In genomic region chr11:96035133-96035532, GRCm38 (mm10) we compare ENCODE assay signal across 8 mouse cellular contexts. TPM values are rescaled to one million over a fixed set of nuclear protein-coding genes. Genes with fewer than 3 reads are reported as not detected.
DNase-seq lines count a peak whose midpoint lies in the region; ATAC-seq and TF ChIP-seq lines count a peak whose summit lies in the region.

No protein-coding gene starts in this region.

- peak overlapping the region; percentile 77 for H3K4me2 ChIP-seq in heart, embryonic 16.5 days (ENCODE audit: low read depth, low read length)
- peak overlapping the region; percentile 81 for H3K4me2 ChIP-seq in liver, embryonic 11.5 days
- H3K4me2 ChIP-seq in stomach, embryonic 16.5 days (ENCODE audit: low read depth, low read length): peak overlapping the region; percentile 95

- peaks cover 6% of the 10 kb centered on the region for H3K36me3 ChIP-seq in heart, embryonic 16.5 days (ENCODE audit: control insufficient read depth, insufficient read depth)
- H3K36me3 ChIP-seq in forebrain, embryonic 10.5 days (replicated peaks): peaks cover 26% of the 10 kb centered on the region
- H3K36me3 ChIP-seq in liver, embryonic 11.5 days (ENCODE audit: control insufficient read depth, insufficient read depth, low read length): peaks cover 8% of the 10 kb centered on the region; the same call in 1 of the 2 replicates
- peaks cover 4% of the 10 kb centered on the region; the same call in 1 of the 2 replicates for H3K36me3 ChIP-seq in stomach, embryonic 16.5 days (ENCODE audit: control insufficient read depth, insufficient read depth, low read length)

- TF ChIP-seq POLR2A in bone marrow, adult 2 months (IDR thresholded peaks at IDR 0.05; ENCODE audit: borderline replicate concordance, control insufficient read depth, low read depth, low read length): no peak

- peak overlapping the region; percentile 82 for H3K9ac ChIP-seq in heart, embryonic 16.5 days (ENCODE audit: low read length)
- H3K9ac ChIP-seq in liver, embryonic 11.5 days (ENCODE audit: low read depth, low read length): peak overlapping the region; percentile 80
- peak overlapping the region; percentile 89 for H3K9ac ChIP-seq in stomach, embryonic 16.5 days (ENCODE audit: low read length)

- peaks cover 7% of the 10 kb centered on the region; the same call in 1 of the 2 replicates for H3K4me1 ChIP-seq in heart, embryonic 16.5 days (ENCODE audit: control insufficient read depth, insufficient read depth, low read length)
- peaks cover 3% of the 10 kb centered on the region for H3K4me1 ChIP-seq in bone marrow, adult 2 months (ENCODE audit: control insufficient read depth, insufficient read depth, low read length)
- peaks cover 21% of the 10 kb centered on the region for H3K4me1 ChIP-seq in forebrain, embryonic 10.5 days
- H3K4me1 ChIP-seq in liver, embryonic 11.5 days (replicated peaks; ENCODE audit: control insufficient read depth, insufficient read depth, low read length): peaks cover 11% of the 10 kb centered on the region
- peaks cover 16% of the 10 kb centered on the region for H3K4me1 ChIP-seq in stomach, embryonic 16.5 days (ENCODE audit: control insufficient read depth, insufficient read depth, low read length)

- ATAC-seq in heart, embryonic 16.5 days (replicated peaks; ENCODE audit: extremely low read depth, insufficient read depth, low FRiP score): peak; percentile 45; the same call in 1 of the 2 replicates
- peak; percentile 27; the same call in 1 of the 2 replicates for ATAC-seq in liver, embryonic 11.5 days (replicated peaks; ENCODE audit: low FRiP score)
- ATAC-seq in stomach, embryonic 16.5 days (ENCODE audit: insufficient read depth, low FRiP score): no peak

- WGBS in heart, embryonic 16.5 days: 7% methylated on average over 6 of the region's 6 CpGs
- 9% methylated on average over 6 of the region's 6 CpGs for WGBS in bone marrow, adult 2 months
- WGBS in forebrain, embryonic 10.5 days: 10% methylated on average over 6 of the region's 6 CpGs
- 6% methylated on average over 6 of the region's 6 CpGs for WGBS in liver, embryonic 11.5 days
- WGBS in stomach, embryonic 16.5 days: 6% methylated on average over 6 of the region's 6 CpGs

- H3K27me3 ChIP-seq in heart, embryonic 16.5 days (ENCODE audit: control insufficient read depth, insufficient read depth, low read length): no peaks in the 10 kb centered on the region
- H3K27me3 ChIP-seq in forebrain, embryonic 10.5 days (ENCODE audit: poor library complexity, severe bottlenecking): no peaks in the 10 kb centered on the region
- H3K27me3 ChIP-seq in liver, embryonic 11.5 days (replicated peaks; ENCODE audit: control insufficient read depth, insufficient read depth, low read length): no peaks in the 10 kb centered on the region
- H3K27me3 ChIP-seq in stomach, embryonic 16.5 days (ENCODE audit: control insufficient read depth, insufficient read depth, low read length): no peaks in the 10 kb centered on the region

- 0 out of 2 replicates have a peak overlapping the region, but pooled peaks have one; percentile 18 for H3K27ac ChIP-seq in heart, embryonic 16.5 days (ENCODE audit: low read length)
- no peak overlapping the region for H3K27ac ChIP-seq in bone marrow, adult 2 months (ENCODE audit: control insufficient read depth, insufficient read depth, low read depth, low read length, poor library complexity)
- H3K27ac ChIP-seq in forebrain, embryonic 10.5 days: peak overlapping the region; percentile 88
- H3K27ac ChIP-seq in liver, embryonic 11.5 days (ENCODE audit: low read depth, low read length): no peak overlapping the region; the same call in 1 of the 2 replicates
- H3K27ac ChIP-seq in stomach, embryonic 16.5 days (ENCODE audit: low read length): peak overlapping the region; percentile 74; the same call in 1 of the 2 replicates

- intact Hi-C loops in heart, postnatal 14 days (cut with DNase I): no loop called here

- H3K9me3 ChIP-seq in heart, embryonic 16.5 days (replicated peaks; ENCODE audit: control insufficient read depth, low read length): no peaks in the 10 kb centered on the region
- H3K9me3 ChIP-seq in forebrain, embryonic 10.5 days: no peaks in the 10 kb centered on the region
- no peaks in the 10 kb centered on the region for H3K9me3 ChIP-seq in liver, embryonic 11.5 days (ENCODE audit: control insufficient read depth, low read length)
- no peaks in the 10 kb centered on the region for H3K9me3 ChIP-seq in stomach, embryonic 16.5 days (replicated peaks; ENCODE audit: control insufficient read depth, low read length)

- DNase-seq in heart, postnatal 14 days: no peak
- DNase-seq in forebrain, embryonic 10.5 days (ENCODE audit: extremely low spot score, low spot score): no peak
- no peak for DNase-seq in liver, embryonic 11.5 days (ENCODE audit: low spot score)
- no peak for DNase-seq in embryo, embryonic 10 days (ENCODE audit: low spot score)
- DNase-seq in ovary, postnatal 10 days (ENCODE audit: low spot score): no peak

- TF ChIP-seq CTCF in bone marrow, adult 2 months (IDR thresholded peaks at IDR 0.05; ENCODE audit: control insufficient read depth, insufficient read depth, low read length): no peak

- H3K4me3 ChIP-seq in heart, embryonic 16.5 days (ENCODE audit: low read length): peak overlapping the region; percentile 81
- peak overlapping the region; percentile 97 for H3K4me3 ChIP-seq in bone marrow, adult 2 months (replicated peaks; ENCODE audit: control insufficient read depth, low read depth, low read length)
- H3K4me3 ChIP-seq in forebrain, embryonic 10.5 days: peak overlapping the region; percentile 86
- peak overlapping the region; percentile 87 for H3K4me3 ChIP-seq in liver, embryonic 11.5 days (ENCODE audit: low read depth, low read length)
- H3K4me3 ChIP-seq in stomach, embryonic 16.5 days (replicated peaks; ENCODE audit: low read length): peak overlapping the region; percentile 91

RNA-seq across cellular contexts. Expression of gene Snf8, which starts 0.4 kb away (rescaled TPM):
- 69.3 and 72.0 TPM in 2 replicates for polyA plus RNA-seq in heart, embryonic 16.5 days (2015; fragmentation: Nextera tagmentation; extraction: Ambion mirVana)
- total RNA-seq in heart, postnatal 14 days (2021): 10 to 100 TPM; 45.8 to 51.2 TPM
- 73.9 and 155 TPM in 2 replicates for polyA plus RNA-seq in bone marrow, adult 2 months (2011; ENCODE audit: insufficient read depth, insufficient read length, low replicate concordance, missing spikeins)
- 107 and 109 TPM in 2 replicates for polyA plus RNA-seq in forebrain, embryonic 10.5 days (2016; fragmentation: Nextera tagmentation; extraction: Ambion mirVana)
- polyA plus RNA-seq in liver, embryonic 11.5 days (2014; fragmentation: Nextera tagmentation; extraction: Ambion mirVana): 48.8 and 50.0 TPM in 2 replicates
- polyA plus RNA-seq in stomach, embryonic 16.5 days (2015; fragmentation: Nextera tagmentation; extraction: Ambion mirVana): 80.5 and 92.6 TPM in 2 replicates

RNA-seq across cellular contexts. Expression of gene Gip, which starts 10.8 kb away (rescaled TPM):
- not detected in 2 replicates for polyA plus RNA-seq in heart, embryonic 16.5 days (2015; fragmentation: Nextera tagmentation; extraction: Ambion mirVana)
- total RNA-seq in heart, postnatal 14 days (2021): not detected
- not detected in 2 replicates for polyA plus RNA-seq in bone marrow, adult 2 months (2011; ENCODE audit: insufficient read depth, insufficient read length, low replicate concordance, missing spikeins)
- 0.25 TPM in 1 of 2 replicates, not detected in the other for polyA plus RNA-seq in forebrain, embryonic 10.5 days (2016; fragmentation: Nextera tagmentation; extraction: Ambion mirVana)
- polyA plus RNA-seq in liver, embryonic 11.5 days (2014; fragmentation: Nextera tagmentation; extraction: Ambion mirVana): not detected in 2 replicates
- 2.5 and 5.3 TPM in 2 replicates for polyA plus RNA-seq in stomach, embryonic 16.5 days (2015; fragmentation: Nextera tagmentation; extraction: Ambion mirVana)

RNA-seq across cellular contexts. Expression of gene Igf2bp1, which starts 29.4 kb away (rescaled TPM):
- 21.1 and 24.6 TPM in 2 replicates for polyA plus RNA-seq in heart, embryonic 16.5 days (2015; fragmentation: Nextera tagmentation; extraction: Ambion mirVana)
- total RNA-seq in heart, postnatal 14 days (2021): under 1 TPM; 0.46 to 0.76 TPM
- polyA plus RNA-seq in bone marrow, adult 2 months (2011; ENCODE audit: insufficient read depth, insufficient read length, low replicate concordance, missing spikeins): 0.11 and 19.8 TPM in 2 replicates
- 198 and 200 TPM in 2 replicates for polyA plus RNA-seq in forebrain, embryonic 10.5 days (2016; fragmentation: Nextera tagmentation; extraction: Ambion mirVana)
- polyA plus RNA-seq in liver, embryonic 11.5 days (2014; fragmentation: Nextera tagmentation; extraction: Ambion mirVana): 54.1 and 56.0 TPM in 2 replicates
- 24.1 and 26.7 TPM in 2 replicates for polyA plus RNA-seq in stomach, embryonic 16.5 days (2015; fragmentation: Nextera tagmentation; extraction: Ambion mirVana)

RNA-seq across cellular contexts. Expression of gene Ube2z, which starts 30.1 kb away (rescaled TPM):
- polyA plus RNA-seq in heart, embryonic 16.5 days (2015; fragmentation: Nextera tagmentation; extraction: Ambion mirVana): 29.1 and 31.4 TPM in 2 replicates
- total RNA-seq in heart, postnatal 14 days (2021): 10 to 100 TPM; 31.9 to 36.8 TPM
- polyA plus RNA-seq in bone marrow, adult 2 months (2011; ENCODE audit: insufficient read depth, insufficient read length, low replicate concordance, missing spikeins): 16.8 and 26.9 TPM in 2 replicates
- polyA plus RNA-seq in forebrain, embryonic 10.5 days (2016; fragmentation: Nextera tagmentation; extraction: Ambion mirVana): 27.5 TPM in 2 replicates
- polyA plus RNA-seq in liver, embryonic 11.5 days (2014; fragmentation: Nextera tagmentation; extraction: Ambion mirVana): 26.7 and 27.1 TPM in 2 replicates
- 32.6 and 34.0 TPM in 2 replicates for polyA plus RNA-seq in stomach, embryonic 16.5 days (2015; fragmentation: Nextera tagmentation; extraction: Ambion mirVana)

RNA-seq across cellular contexts. Expression of gene Atp5g1, which starts 40.3 kb away (rescaled TPM):
- polyA plus RNA-seq in heart, embryonic 16.5 days (2015; fragmentation: Nextera tagmentation; extraction: Ambion mirVana): 2,218 and 2,299 TPM in 2 replicates
- 1,000 to 10,000 TPM; 3,151 to 3,310 TPM for total RNA-seq in heart, postnatal 14 days (2021)
- 93.8 and 117 TPM in 2 replicates for polyA plus RNA-seq in bone marrow, adult 2 months (2011; ENCODE audit: insufficient read depth, insufficient read length, low replicate concordance, missing spikeins)
- polyA plus RNA-seq in forebrain, embryonic 10.5 days (2016; fragmentation: Nextera tagmentation; extraction: Ambion mirVana): 557 and 584 TPM in 2 replicates
- polyA plus RNA-seq in liver, embryonic 11.5 days (2014; fragmentation: Nextera tagmentation; extraction: Ambion mirVana): 943 and 994 TPM in 2 replicates
- 693 and 716 TPM in 2 replicates for polyA plus RNA-seq in stomach, embryonic 16.5 days (2015; fragmentation: Nextera tagmentation; extraction: Ambion mirVana)

Comparison
In these comparisons a context has a peak if more than half of its experiments do, and no peak if none do; other contexts are left out.
1. H3K27ac ChIP-seq: peak in heart, embryonic 16.5 days (single experiment), forebrain, embryonic 10.5 days (single experiment) and stomach, embryonic 16.5 days (single experiment); none in bone marrow, adult 2 months (single experiment) and liver, embryonic 11.5 days (single experiment).
2. Peak in every context shown above with its lines, with median percentiles within 50 percentile points of each other: H3K4me2 ChIP-seq, H3K4me3 ChIP-seq and H3K9ac ChIP-seq.